ENCODE assay signal across 7 mouse cellular contexts in genomic region chr11:62966765-62967633, GRCm38 (mm10). TPM values are rescaled to one million over a fixed set of nuclear protein-coding genes. Genes with fewer than 3 reads are reported as not detected.
DNase-seq lines count a peak whose midpoint lies in the region; ATAC-seq and TF ChIP-seq lines count a peak whose summit lies in the region.

No protein-coding gene starts in this region.

- H3K4me2 ChIP-seq in embryonic facial prominence, embryonic 12.5 days (replicated peaks), result peak overlapping the region; percentile 47
- H3K4me2 ChIP-seq in intestine, postnatal 0 days (replicated peaks; ENCODE audit: low read depth), result peak overlapping the region; percentile 51
- peak overlapping the region; percentile 45 for H3K4me2 ChIP-seq in limb, embryonic 14.5 days (replicated peaks; ENCODE audit: low read depth, low read length, severe bottlenecking)

- no peak for TF ChIP-seq POLR2A in brain, embryonic 14.5 days (IDR thresholded peaks at IDR 0.05; ENCODE audit: borderline replicate concordance, extremely low read depth, insufficient read depth, insufficient read length, poor library complexity, severe bottlenecking)
- TF ChIP-seq POLR2A in limb, embryonic 14.5 days (IDR thresholded peaks at IDR 0.05; ENCODE audit: borderline replicate concordance, extremely low read depth, insufficient read depth, insufficient read length), result peak; percentile 46; the same call in 1 of the 2 replicates

- no peaks in the 10 kb centered on the region for H3K27me3 ChIP-seq in embryonic facial prominence, embryonic 12.5 days
- peaks cover 11% of the 10 kb centered on the region for H3K27me3 ChIP-seq in intestine, postnatal 0 days (replicated peaks; ENCODE audit: control insufficient read depth, insufficient read depth, low read length)
- H3K27me3 ChIP-seq in limb, embryonic 14.5 days (ENCODE audit: control insufficient read depth, insufficient read depth, low read length), result no peaks in the 10 kb centered on the region

- no peak for TF ChIP-seq CTCF in brain, embryonic 14.5 days (IDR thresholded peaks at IDR 0.05; ENCODE audit: borderline replicate concordance, extremely low read depth, insufficient read depth, insufficient read length)
- 0 out of 2 replicates have a peak, but pooled peaks have one; percentile 6 for TF ChIP-seq CTCF in intestine, postnatal 0 days (IDR thresholded peaks at IDR 0.05; ENCODE audit: low read depth)

- peak; percentile 87 for DNase-seq in brain, embryonic 14.5 days (ENCODE audit: low read depth)
- DNase-seq in heart, adult 18-20 months, result peak; percentile 71 to 79
- peak; percentile 90 for DNase-seq in limb, embryonic 14.5 days (ENCODE audit: low spot score)
- peak; percentile 71 for DNase-seq in neural tube, embryonic 10.5 days (ENCODE audit: extremely low spot score, low spot score)

- peak overlapping the region; percentile 48 for H3K9ac ChIP-seq in embryonic facial prominence, embryonic 12.5 days
- H3K9ac ChIP-seq in intestine, postnatal 0 days (ENCODE audit: low read depth, low read length), result no peak overlapping the region
- H3K9ac ChIP-seq in limb, embryonic 14.5 days (ENCODE audit: low read depth, low read length, severe bottlenecking), result peak overlapping the region; percentile 40

- 2% methylated on average over 27 of the region's 27 CpGs for WGBS in embryonic facial prominence, embryonic 12.5 days
- 10% methylated on average over 27 of the region's 27 CpGs for WGBS in intestine, postnatal 0 days
- 4% methylated on average over 27 of the region's 27 CpGs for WGBS in limb, embryonic 14.5 days

- H3K4me3 ChIP-seq in embryonic facial prominence, embryonic 12.5 days, result peak overlapping the region; percentile 18
- peak overlapping the region; percentile 7; the same call in 1 of the 2 replicates for H3K4me3 ChIP-seq in intestine, postnatal 0 days (ENCODE audit: low read depth, low read length)
- H3K4me3 ChIP-seq in limb, embryonic 14.5 days (replicated peaks; ENCODE audit: low read length), result peak overlapping the region; percentile 16; the same call in 1 of the 2 replicates

- no peaks in the 10 kb centered on the region for H3K36me3 ChIP-seq in embryonic facial prominence, embryonic 12.5 days
- no peaks in the 10 kb centered on the region for H3K36me3 ChIP-seq in intestine, postnatal 0 days (ENCODE audit: control insufficient read depth, insufficient read depth)
- no peaks in the 10 kb centered on the region for H3K36me3 ChIP-seq in limb, embryonic 14.5 days (ENCODE audit: control insufficient read depth, insufficient read depth, low read length)

- H3K9me3 ChIP-seq in embryonic facial prominence, embryonic 12.5 days, result no peaks in the 10 kb centered on the region
- H3K9me3 ChIP-seq in intestine, postnatal 0 days (ENCODE audit: control insufficient read depth), result no peaks in the 10 kb centered on the region
- H3K9me3 ChIP-seq in limb, embryonic 14.5 days (ENCODE audit: control insufficient read depth, low read length), result no peaks in the 10 kb centered on the region

- ATAC-seq in embryonic facial prominence, embryonic 12.5 days (ENCODE audit: insufficient number of reproducible peaks, insufficient read depth, low FRiP score, low TSS enrichment), result peak; percentile 93
- ATAC-seq in intestine, postnatal 0 days, result no peak
- ATAC-seq in limb, embryonic 14.5 days (ENCODE audit: low FRiP score, low read depth), result peak; percentile 93
- no peak for ATAC-seq in inflammation-experienced regulatory T-cells, adult 6 months

- H3K4me1 ChIP-seq in embryonic facial prominence, embryonic 12.5 days, result peaks cover 22% of the 10 kb centered on the region
- no peaks in the 10 kb centered on the region for H3K4me1 ChIP-seq in intestine, postnatal 0 days (replicated peaks; ENCODE audit: control insufficient read depth, insufficient read depth, low read length)
- H3K4me1 ChIP-seq in limb, embryonic 14.5 days (ENCODE audit: control insufficient read depth, insufficient read depth, low read length), result peaks cover 28% of the 10 kb centered on the region

- peak overlapping the region; percentile 98 for H3K27ac ChIP-seq in embryonic facial prominence, embryonic 12.5 days
- H3K27ac ChIP-seq in intestine, postnatal 0 days (ENCODE audit: low read depth, low read length), result peak overlapping the region; percentile 60
- peak overlapping the region; percentile 98 for H3K27ac ChIP-seq in limb, embryonic 14.5 days (replicated peaks; ENCODE audit: low read depth, low read length)

RNA-seq across cellular contexts. Expression of gene Cdrt4, which starts 16.0 kb away (rescaled TPM):
- polyA plus RNA-seq in brain, embryonic 14.5 days (2012; rRNA removed), result 0.10 and 0.12 TPM in 2 replicates
- 0.32 TPM in 1 of 2 replicates, not detected in the other for polyA plus RNA-seq in embryonic facial prominence, embryonic 12.5 days (2016; fragmentation: Nextera tagmentation; extraction: Ambion mirVana)
- total RNA-seq in heart, adult 18-20 months (2021), result not detected
- not detected in 2 replicates for polyA plus RNA-seq in intestine, postnatal 0 days (2015; fragmentation: Nextera tagmentation; extraction: Ambion mirVana)
- polyA plus RNA-seq in limb, embryonic 14.5 days (2012; rRNA removed), result 0.52 TPM in 1 of 2 replicates, not detected in the other
- polyA plus RNA-seq in limb, embryonic 14.5 days (2014; fragmentation: Nextera tagmentation; extraction: Ambion mirVana), result 0.36 and 0.58 TPM in 2 replicates
- polyA plus RNA-seq in inflammation-experienced regulatory T-cells, adult 6 months (2017; shearing (Covaris generic)), result not detected

Comparison
In these comparisons a context has a peak if more than half of its experiments do, and no peak if none do; other contexts are left out.
1. ATAC-seq: peak in embryonic facial prominence, embryonic 12.5 days (single experiment) and limb, embryonic 14.5 days (single experiment); none in intestine, postnatal 0 days (single experiment) and inflammation-experienced regulatory T-cells, adult 6 months (single experiment).
2. Peak in every context shown above with its lines, with median percentiles within 50 percentile points of each other: DNase-seq, H3K27ac ChIP-seq, H3K4me2 ChIP-seq and H3K4me3 ChIP-seq.